Mouse (Mus musculus) liver, embryonic 11.5 days (tissue): Measurements from ENCODE around the gene Bicral. TPM values are rescaled to one million over a fixed set of nuclear protein-coding genes. Genes with fewer than 3 reads are reported as not detected.
"Not testable (repeated sequence)": the region's sequence is repeated elsewhere in the genome, so short reads cannot be mapped to it uniquely, and the experiment has no call there.

ENCODE experiments used
- ATAC-seq: fragments of 200-750 bp; cut with Nextera tagmentation; replicated peaks from 2 replicates; pipeline ENCODE4 v1.8.0; 2017; ENCODE audit warnings: moderate number of reproducible peaks, mild to moderate bottlenecking, moderate TSS enrichment, moderate library complexity; ENCODE audit not compliant: low FRiP score
- DNase-seq: peaks from one replicate; pipeline ENCODE4 v3.0.0-alpha.2; 2017; ENCODE audit warnings: low spot score
- H3K27ac ChIP-seq: fragments of 300-500 bp; sonication (generic); 2 replicates; pipeline ENCODE4 v1.5.1; 2014; ENCODE audit warnings: mild to moderate bottlenecking, low read depth, low read length, control low read depth
- H3K27me3 ChIP-seq: fragments of 300-500 bp; sonication (generic); replicated peaks from 2 replicates; pipeline ENCODE4 v1.6.1; 2014; ENCODE audit warnings: low read length, mixed read lengths; ENCODE audit not compliant: control insufficient read depth, insufficient read depth
- H3K36me3 ChIP-seq: fragments of 300-500 bp; sonication (generic); 2 replicates; pipeline ENCODE4 v1.6.1; 2014; ENCODE audit warnings: mild to moderate bottlenecking, low read length, moderate library complexity, mixed read lengths; ENCODE audit not compliant: control insufficient read depth, insufficient read depth
- H3K4me1 ChIP-seq: fragments of 300-500 bp; sonication (generic); replicated peaks from 2 replicates; pipeline ENCODE4 v1.6.1; 2014; ENCODE audit warnings: low read length, mixed read lengths; ENCODE audit not compliant: control insufficient read depth, insufficient read depth
- H3K4me2 ChIP-seq: fragments of 300-500 bp; sonication (generic); 2 replicates; pipeline ENCODE4 v1.6.1; 2014; ENCODE audit warnings: mild to moderate bottlenecking, control low read depth, moderate library complexity
- H3K4me3 ChIP-seq: fragments of 300-500 bp; sonication (generic); 2 replicates; pipeline ENCODE4 v1.5.1; 2014; ENCODE audit warnings: low read depth, low read length, control low read depth
- H3K9ac ChIP-seq: fragments of 300-500 bp; sonication (generic); 2 replicates; pipeline ENCODE4 v1.6.1; 2014; ENCODE audit warnings: low read depth, low read length, control low read depth
- H3K9me3 ChIP-seq: fragments of 300-500 bp; sonication (generic); 2 replicates; pipeline ENCODE4 v1.6.1; 2016; ENCODE audit warnings: low read length, inconsistent platforms, mixed read lengths; ENCODE audit not compliant: control insufficient read depth
- WGBS: fragments of 180-500 bp; shearing (Covaris S2); extraction: QIAGEN DNeasy Blood & Tissue Kit; methylation state at CpG from one replicate; pipeline ENCODE4 v1.1.7; 2014; 5-methylcytosine and 5-hydroxymethylcytosine counted together
- polyA plus RNA-seq: library from polyadenylated mRNA; unstranded; fragments of >200 nt; fragmentation: Nextera tagmentation; extraction: Ambion mirVana; gene quantifications from 2 replicates; pipeline ENCODE4 v1.2.1, GENCODE M21; 2014

Gene Bicral
- polyA plus RNA-seq, 1 experiment from 2014 or later, result 6.3 TPM

- Histone ChIP-seq H3K36me3 (no peaks in the 10 kb centered on the region), H3K27ac (no peak overlapping the region), H3K4me1 (peaks cover 23% of the 10 kb centered on the region), H3K9me3 (no peaks in the 10 kb centered on the region), H3K4me2 (peak overlapping the region; percentile 72), H3K9ac (peak overlapping the region; percentile 12), H3K4me3 (no peak overlapping the region), H3K27me3 (no peaks in the 10 kb centered on the region)
- WGBS, result 52% methylated on average over 8 of the region's 8 CpGs
- ATAC-seq, result no peak
- no peak for DNase-seq
Observed at GRCm38 (mm10) chr17:46854640-46855110, 3.6 kb downstream of the Bicral start.

GRCm38 (mm10) chr17:46854096-46854495 is 4.2 kb downstream of the Bicral start:
- H3K4me2 ChIP-seq, result no peak overlapping the region
- H3K4me1 ChIP-seq, result peaks cover 23% of the 10 kb centered on the region
- H3K9ac ChIP-seq, result no peak overlapping the region
- no peaks in the 10 kb centered on the region for H3K9me3 ChIP-seq
- ATAC-seq, result no peak
- no peak overlapping the region for H3K4me3 ChIP-seq
- 78% methylated on average over 7 of the region's 7 CpGs for WGBS
- no peak overlapping the region for H3K27ac ChIP-seq
- H3K36me3 ChIP-seq, result 0 out of 2 replicates have a peak, but pooled peaks cover 2% of the 10 kb centered on the region
- DNase-seq, result no peak
- H3K27me3 ChIP-seq, result no peaks in the 10 kb centered on the region

- Histone ChIP-seq H3K9me3 (no peaks in the 10 kb centered on the region), H3K4me3 (no peak overlapping the region), H3K4me1 (peaks cover 23% of the 10 kb centered on the region), H3K27me3 (no peaks in the 10 kb centered on the region), H3K4me2 (no peak overlapping the region), H3K36me3 (0 out of 2 replicates have a peak, but pooled peaks cover 2% of the 10 kb centered on the region), H3K9ac (no peak overlapping the region), H3K27ac (peak overlapping the region; percentile 35)
- DNase-seq, result no peak
- ATAC-seq, result no peak
- 65% methylated on average over 6 of the region's 6 CpGs for WGBS
Observed at GRCm38 (mm10) chr17:46853281-46853680, 5.0 kb downstream of the Bicral start.

GRCm38 (mm10) chr17:46852725-46853124 is 5.6 kb downstream of the Bicral start:
- no peak overlapping the region for H3K27ac ChIP-seq
- DNase-seq, result no peak
- H3K9ac ChIP-seq, result no peak overlapping the region
- no peak for ATAC-seq
- H3K36me3 ChIP-seq, result 0 out of 2 replicates have a peak, but pooled peaks cover 2% of the 10 kb centered on the region
- peaks cover 23% of the 10 kb centered on the region for H3K4me1 ChIP-seq
- H3K9me3 ChIP-seq, result no peaks in the 10 kb centered on the region
- 44% methylated on average over 6 of the region's 6 CpGs for WGBS
- H3K4me2 ChIP-seq, result no peak overlapping the region
- H3K4me3 ChIP-seq, result no peak overlapping the region
- no peaks in the 10 kb centered on the region for H3K27me3 ChIP-seq

- WGBS, result 93% methylated on average over 7 of the region's 7 CpGs
Observed at GRCm38 (mm10) chr17:46847206-46847605, 11.1 kb downstream of the Bicral start.

GRCm38 (mm10) chr17:46846573-46846972 is 11.7 kb downstream of the Bicral start:
- DNase-seq, H3K27ac ChIP-seq, H3K36me3 ChIP-seq, H3K27me3 ChIP-seq, H3K4me1 ChIP-seq, H3K4me2 ChIP-seq, H3K9me3 ChIP-seq, H3K4me3 ChIP-seq, ATAC-seq, H3K9ac ChIP-seq: not testable (repeated sequence)
- 94% methylated on average over 18 of the region's 18 CpGs for WGBS

More at GRCm38 (mm10) chr17:46847206-46847605, 11.1 kb downstream of the Bicral start:
- Histone ChIP-seq H3K27me3 (no peaks in the 10 kb centered on the region), H3K4me2 (no peak overlapping the region), H3K27ac (no peak overlapping the region), H3K9me3 (no peaks in the 10 kb centered on the region), H3K36me3 (0 out of 2 replicates have a peak, but pooled peaks cover 2% of the 10 kb centered on the region), H3K4me1 (no peaks in the 10 kb centered on the region), H3K4me3 (no peak overlapping the region), H3K9ac (no peak overlapping the region)
- ATAC-seq (no peak), DNase-seq (no peak)

GRCm38 (mm10) chr17:46845262-46845661 is 13.0 kb downstream of the Bicral start:
- ATAC-seq, result no peak
- DNase-seq, result no peak
- Histone ChIP-seq H3K4me3 (no peak overlapping the region), H3K9ac (no peak overlapping the region), H3K9me3 (no peaks in the 10 kb centered on the region), H3K36me3 (0 out of 2 replicates have a peak, but pooled peaks cover 5% of the 10 kb centered on the region), H3K27me3 (no peaks in the 10 kb centered on the region), H3K4me2 (no peak overlapping the region), H3K27ac (no peak overlapping the region), H3K4me1 (no peaks in the 10 kb centered on the region; the same call in 1 of the 2 replicates)
- WGBS, result 82% methylated on average over 12 of the region's 12 CpGs

GRCm38 (mm10) chr17:46844811-46845210 is 13.5 kb downstream of the Bicral start:
- Histone ChIP-seq H3K4me2 (no peak overlapping the region), H3K36me3 (0 out of 2 replicates have a peak, but pooled peaks cover 5% of the 10 kb centered on the region), H3K27ac (no peak overlapping the region), H3K4me1 (no peaks in the 10 kb centered on the region; the same call in 1 of the 2 replicates), H3K27me3 (no peaks in the 10 kb centered on the region), H3K9ac (no peak overlapping the region), H3K4me3 (no peak overlapping the region), H3K9me3 (no peaks in the 10 kb centered on the region)
- ATAC-seq (no peak), DNase-seq (no peak)
- 78% methylated on average over 10 of the region's 10 CpGs for WGBS

- Histone ChIP-seq H3K4me3 (no peak overlapping the region), H3K9me3 (no peaks in the 10 kb centered on the region), H3K27me3 (no peaks in the 10 kb centered on the region), H3K4me2 (no peak overlapping the region), H3K4me1 (no peaks in the 10 kb centered on the region; the same call in 1 of the 2 replicates), H3K36me3 (0 out of 2 replicates have a peak, but pooled peaks cover 3% of the 10 kb centered on the region), H3K27ac (no peak overlapping the region), H3K9ac (no peak overlapping the region)
- ATAC-seq, result no peak
- DNase-seq, result no peak
- WGBS, result 82% methylated on average over 7 of the region's 7 CpGs
Observed at GRCm38 (mm10) chr17:46843716-46844115, 14.6 kb downstream of the Bicral start.
